Mouse (Mus musculus) stomach, postnatal 0 days (tissue): Measurements from ENCODE around the gene Gkn1.

Source experiments
- CTCF ChIP-seq: IDR thresholded peaks from 2 replicates; pipeline ENCODE4 v1.5.1; 2016; ENCODE audit warnings: antibody characterized with exemption, low read depth, mild to moderate bottlenecking, moderate library complexity
- EP300 ChIP-seq: optimal IDR thresholded peaks from 2 replicates; pipeline ENCODE3; 2016; ENCODE audit warnings: antibody characterized with exemption

DNA sequence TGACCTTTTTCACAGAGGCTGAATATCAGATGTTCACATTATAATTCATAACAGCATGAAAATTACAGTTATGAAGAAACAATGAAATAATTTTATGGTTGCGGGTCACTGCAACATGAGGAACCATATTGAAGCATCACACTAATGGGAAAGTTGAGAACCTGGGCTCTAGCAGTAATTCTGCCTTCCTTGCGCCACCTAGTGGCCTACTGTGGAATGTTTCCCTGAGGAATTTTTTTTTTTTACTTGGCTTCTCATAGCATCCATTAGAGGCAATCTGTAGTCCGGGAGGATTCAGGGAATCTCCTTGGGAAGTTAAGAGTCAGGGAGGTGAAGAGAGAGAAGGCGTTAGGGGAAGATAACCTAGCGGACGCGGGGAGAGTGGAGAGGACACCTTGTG lies 35.5 kb upstream of the Gkn1 start:
- TF ChIP-seq CTCF (peak; percentile 93), EP300 (no peak)
